Mouse (Mus musculus) MEL (cell line): ENCODE data around the gene Aldh5a1. TPM values are rescaled to one million over a fixed set of nuclear protein-coding genes. Genes with fewer than 3 reads are reported as not detected.

Source experiments
- DNase-seq: peaks from one replicate; pipeline ENCODE4 v3.0.0; 2011; ENCODE audit warnings: low read depth, low spot score
- H3K27ac ChIP-seq: 2 replicates; pipeline ENCODE4 v1.5.1; 2012; ENCODE audit warnings: low read depth, mild to moderate bottlenecking, control low read depth, low read length, moderate library complexity; ENCODE audit not compliant: control insufficient read depth
- H3K27me3 ChIP-seq, 2 experiments: fragments of 150-350 bp in 1 of 2; sonication (generic) in 1 of 2; 2 replicates each; pipeline ENCODE4 v1.6.1; 2012; ENCODE audit warnings: low read length in 2 of 2, mild to moderate bottlenecking in 2 of 2, improper control_type of control experiment in 1 of 2, moderate library complexity in 1 of 2; ENCODE audit not compliant: insufficient read depth in 2 of 2, control insufficient read depth in 1 of 2
- H3K36me3 ChIP-seq, 2 experiments: 2 replicates each; pipeline ENCODE4 v1.6.1; 2012 to 2014; ENCODE audit warnings: low read length in 2 of 2, improper control_type of control experiment in 1 of 2, inconsistent platforms in 1 of 2, mild to moderate bottlenecking in 1 of 2; ENCODE audit not compliant: insufficient read depth in 2 of 2, control insufficient read depth in 1 of 2
- H3K4me1 ChIP-seq, 2 experiments: fragments of 150-350 bp in 1 of 2; sonication (generic) in 1 of 2; 2 replicates each; pipeline ENCODE4 v1.6.1; 2012; ENCODE audit warnings: low read length in 2 of 2, improper control_type of control experiment in 1 of 2, mild to moderate bottlenecking in 1 of 2; ENCODE audit not compliant: insufficient read depth in 2 of 2, control insufficient read depth in 1 of 2
- H3K4me3 ChIP-seq, 2 experiments: fragments of 150-350 bp in 1 of 2; sonication (generic) in 1 of 2; 2 replicates each; pipeline ENCODE4 v1.5.1; 2012; ENCODE audit warnings: low read depth in 2 of 2, low read length in 2 of 2, mild to moderate bottlenecking in 2 of 2, moderate library complexity in 2 of 2, control low read depth in 1 of 2, improper control_type of control experiment in 1 of 2; ENCODE audit not compliant: control insufficient read depth in 1 of 2, insufficient read depth in 1 of 2
- H3K79me2 ChIP-seq: 2 replicates; pipeline ENCODE4 v1.6.1; 2012; ENCODE audit warnings: mild to moderate bottlenecking, low read length, moderate library complexity; ENCODE audit not compliant: control insufficient read depth, poor library complexity, insufficient read depth
- H3K9ac ChIP-seq: 2 replicates; pipeline ENCODE4 v1.6.1; 2012; ENCODE audit warnings: low read depth, mild to moderate bottlenecking, control low read depth, low read length, moderate library complexity; ENCODE audit not compliant: control insufficient read depth, poor library complexity, severe bottlenecking
- H3K9me3 ChIP-seq: fragments of 150-350 bp; sonication (generic); replicated peaks from 2 replicates; pipeline ENCODE4 v1.6.1; 2012; ENCODE audit warnings: mild to moderate bottlenecking, low read length, improper control_type of control experiment, moderate library complexity; ENCODE audit not compliant: insufficient read depth
- BHLHE40 ChIP-seq: IDR thresholded peaks from 2 replicates; pipeline ENCODE4 v1.6.1; 2012; ENCODE audit warnings: low read depth, mild to moderate bottlenecking, inconsistent platforms, low read length, improper control_type of control experiment, borderline replicate concordance
- CTCF ChIP-seq, 3 experiments: IDR thresholded peaks in 2 of 3; conservative IDR thresholded peaks in 1 of 3; 2 replicates each; pipeline ENCODE4 v1.5.1; 2011 to 2012; ENCODE audit warnings: low read length in 3 of 3, low read depth in 2 of 3, mild to moderate bottlenecking in 2 of 3, improper control_type of control experiment in 1 of 3, inconsistent platforms in 1 of 3, mixed read lengths in 1 of 3, moderate library complexity in 1 of 3; ENCODE audit not compliant: control insufficient read depth in 1 of 3, insufficient read depth in 1 of 3, poor library complexity in 1 of 3, severe bottlenecking in 1 of 3
- ETS1 ChIP-seq: IDR thresholded peaks from 2 replicates; pipeline ENCODE4 v1.6.1; 2012; ENCODE audit warnings: low read depth, mild to moderate bottlenecking, inconsistent platforms, low read length, improper control_type of control experiment, moderate library complexity
- GABPA ChIP-seq: IDR thresholded peaks from 2 replicates; pipeline ENCODE4 v1.6.1; 2012; ENCODE audit warnings: low read depth, mild to moderate bottlenecking, inconsistent platforms, low read length, improper control_type of control experiment, moderate library complexity
- JUND ChIP-seq: IDR thresholded peaks from 2 replicates; pipeline ENCODE4 v1.6.1; 2011; ENCODE audit warnings: low read depth, mild to moderate bottlenecking, improper control_type of control experiment, low read length
- KAT2A ChIP-seq: conservative IDR thresholded peaks from 2 replicates; pipeline ENCODE4 v1.6.1; 2012; ENCODE audit warnings: low read depth, low read length, improper control_type of control experiment, inconsistent platforms
- MAFK ChIP-seq: IDR thresholded peaks from 2 replicates; pipeline ENCODE4 v1.6.1; 2011; ENCODE audit warnings: low read depth, mild to moderate bottlenecking, low read length, improper control_type of control experiment, borderline replicate concordance
- MAX ChIP-seq: IDR thresholded peaks from 2 replicates; pipeline ENCODE4 v1.6.1; 2011; ENCODE audit warnings: low read length, improper control_type of control experiment
- MEF2A ChIP-seq: IDR thresholded peaks from 2 replicates; pipeline ENCODE4 v1.6.1; 2014; ENCODE audit warnings: low read depth, mild to moderate bottlenecking, inconsistent platforms, low read length, improper control_type of control experiment; ENCODE audit not compliant: poor library complexity, insufficient replicate concordance, severe bottlenecking; ENCODE audit errors: extremely low read depth
- MYC ChIP-seq: IDR thresholded peaks from 2 replicates; pipeline ENCODE4 v1.6.1; 2011; ENCODE audit warnings: low read depth, mild to moderate bottlenecking, low read length, improper control_type of control experiment, moderate library complexity
- NELFE ChIP-seq: IDR thresholded peaks from 2 replicates; pipeline ENCODE4 v1.6.1; 2011; ENCODE audit warnings: low read depth, low read length, improper control_type of control experiment
- NRF1 ChIP-seq: IDR thresholded peaks from 2 replicates; pipeline ENCODE4 v1.6.1; 2014; ENCODE audit warnings: low read depth, mild to moderate bottlenecking, inconsistent platforms, low read length, improper control_type of control experiment, moderate library complexity; ENCODE audit not compliant: poor library complexity, insufficient read depth, severe bottlenecking
- POLR2A ChIP-seq, 2 experiments: IDR thresholded peaks; 2 replicates each; pipeline ENCODE4 v1.6.1; 2011 to 2012; ENCODE audit warnings: low read length in 2 of 2, mild to moderate bottlenecking in 2 of 2, control low read depth in 1 of 2, improper control_type of control experiment in 1 of 2, low read depth in 1 of 2, moderate library complexity in 1 of 2; ENCODE audit not compliant: control insufficient read depth in 1 of 2, insufficient read depth in 1 of 2, poor library complexity in 1 of 2
- RCOR1 ChIP-seq: IDR thresholded peaks from 2 replicates; pipeline ENCODE4 v1.6.1; 2012; ENCODE audit warnings: low read depth, mild to moderate bottlenecking, inconsistent platforms, low read length, improper control_type of control experiment
- SIN3A ChIP-seq: IDR thresholded peaks from 2 replicates; pipeline ENCODE4 v1.6.1; 2012; ENCODE audit warnings: low read length, improper control_type of control experiment, inconsistent platforms
- TAL1 ChIP-seq: IDR thresholded peaks from 2 replicates; pipeline ENCODE4 v1.6.1; 2012; ENCODE audit warnings: mild to moderate bottlenecking, inconsistent platforms, low read length, moderate library complexity, mixed read lengths
- TBP ChIP-seq: IDR thresholded peaks from 2 replicates; pipeline ENCODE4 v1.8.0; 2011; ENCODE audit warnings: low read depth, low read length, improper control_type of control experiment
- TCF12 ChIP-seq: IDR thresholded peaks from 2 replicates; pipeline ENCODE4 v1.6.1; 2014; ENCODE audit warnings: low read depth, mild to moderate bottlenecking, inconsistent platforms, low read length, improper control_type of control experiment, moderate library complexity
- USF1 ChIP-seq: IDR thresholded peaks from 2 replicates; pipeline ENCODE4 v1.6.1; 2014; ENCODE audit warnings: low read depth, mild to moderate bottlenecking, inconsistent platforms, low read length, improper control_type of control experiment, moderate library complexity
- ZNF384 ChIP-seq: IDR thresholded peaks from 2 replicates; pipeline ENCODE4 v1.6.1; 2012; ENCODE audit warnings: low read depth, mild to moderate bottlenecking, inconsistent platforms, low read length, improper control_type of control experiment
- polyA plus RNA-seq, 2 experiments: library from polyadenylated mRNA; stranded (reverse) in 1 of 2; unstranded in 1 of 2; fragments of >175 nt in 1 of 2; fragments of >200 nt in 1 of 2; gene quantifications; 2 replicates each; pipeline versions ENCODE4 v1.2.1 to v1.2.4; 2012; ENCODE audit warnings: low replicate concordance in 2 of 2, low read depth in 1 of 2; ENCODE audit not compliant: insufficient read length in 2 of 2, insufficient read depth in 1 of 2, missing spikeins in 1 of 2
- total RNA-seq: library from RNA; depleted of rRNA; stranded (reverse); fragments of 300-350 nt; gene quantifications from 2 replicates; pipeline ENCODE4 v1.2.3, GENCODE M21; 2012

The Aldh5a1 gene
- total and polyA plus RNA-seq, 3 experiments: 0.04 to 0.15 TPM; not detected in 1

- Histone ChIP-seq H3K4me1 (no peaks in the 10 kb centered on the region), H3K27ac (no peak overlapping the region), H3K79me2 (no peaks in the 10 kb centered on the region), H3K27me3 (no peaks in the 10 kb centered on the region; a peak in 2 of 4 replicates), H3K36me3 (no peaks in the 10 kb centered on the region), H3K9me3 (no peaks in the 10 kb centered on the region), H3K4me3 (no peak overlapping the region), H3K9ac (no peak overlapping the region)
- DNase-seq: no peak
- no peak for TF ChIP-seq CTCF (IDR thresholded peaks at IDR 0.05 in 2 of 3, conservative IDR thresholded peaks at IDR 0.05 in 1 of 3; ENCODE audit: control insufficient read depth in 1 of 3, insufficient read depth in 1 of 3, low read depth in 2 of 3, low read length in 3 of 3, poor library complexity in 1 of 3, severe bottlenecking in 1 of 3)
- no peak for TF ChIP-seq TCF12
Measured at GRCm38 (mm10) chr13:24930591-24930990, 6.9 kb downstream of the Aldh5a1 start.

DNA sequence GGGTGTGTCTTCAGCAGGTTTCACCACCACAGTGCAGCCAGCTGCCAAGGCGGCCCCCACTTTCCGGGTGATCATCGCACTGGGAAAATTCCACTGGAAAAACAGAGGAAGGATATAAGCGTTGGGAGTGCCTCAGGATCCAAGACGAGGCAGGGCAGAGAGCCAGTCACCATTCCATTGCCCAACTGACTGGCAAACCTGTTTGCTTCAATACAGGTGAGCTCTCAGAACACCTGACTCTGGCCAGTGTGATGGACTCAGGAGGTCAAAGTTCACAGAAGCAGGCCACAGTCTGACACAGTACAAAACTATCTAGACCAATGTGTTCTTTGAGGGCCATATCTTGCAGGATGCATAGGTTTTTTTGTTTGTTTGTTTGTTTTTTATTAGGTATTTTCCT is 13.5 kb downstream of the Aldh5a1 start:
- no peak overlapping the region for H3K27ac ChIP-seq
- no peak for DNase-seq
- TF ChIP-seq MAFK: no peak
- no peak for TF ChIP-seq BHLHE40
- TF ChIP-seq KAT2A: no peak
- no peak for TF ChIP-seq MAX
- TF ChIP-seq GABPA: no peak
- no peak for TF ChIP-seq JUND
- no peak for TF ChIP-seq TCF12
- TF ChIP-seq NELFE: no peak
- TF ChIP-seq MEF2A: no peak
- no peak for TF ChIP-seq ETS1
- no peak for TF ChIP-seq TBP
- no peak for TF ChIP-seq SIN3A
- no peak for TF ChIP-seq RCOR1
- no peak for TF ChIP-seq MYC
- TF ChIP-seq TAL1: no peak
- no peak for TF ChIP-seq ZNF384
- TF ChIP-seq USF1: no peak
- TF ChIP-seq POLR2A (IDR thresholded peaks at IDR 0.05; ENCODE audit: control insufficient read depth in 1 of 2, insufficient read depth in 1 of 2, low read depth in 1 of 2, low read length in 2 of 2, poor library complexity in 1 of 2): no peak
- TF ChIP-seq NRF1: no peak
- H3K79me2 ChIP-seq: no peaks in the 10 kb centered on the region
- H3K4me3 ChIP-seq: no peak overlapping the region
- no peak overlapping the region for H3K9ac ChIP-seq
- no peaks in the 10 kb centered on the region for H3K4me1 ChIP-seq
- no peaks in the 10 kb centered on the region for H3K36me3 ChIP-seq
- peaks cover 0 to 2% of the 10 kb centered on the region in 2 experiments; a peak in 1 of 4 replicates for H3K27me3 ChIP-seq
- no peaks in the 10 kb centered on the region for H3K9me3 ChIP-seq
